Mouse (Mus musculus) stomach, postnatal 0 days (tissue): ENCODE measurements at regions not wholly inside any gene's neighbourhood (a gene's known extent, or its start where the extent isn't known, plus 50 kb on each side); places are given as distances from the start of the nearest gene placed in this dataset.

Experiments
- ATAC-seq: fragments of 200-750 bp; cut with Nextera tagmentation; 2 replicates; pipeline ENCODE4 v1.8.0; 2017; ENCODE audit not compliant: low FRiP score, low TSS enrichment
- DNase-seq: peaks from one replicate; pipeline ENCODE4 v3.0.0-alpha.2; 2016; ENCODE audit warnings: low spot score
- H3K27ac ChIP-seq: fragments of 300-500 bp; sonication (generic); replicated peaks from 2 replicates; pipeline ENCODE4 v1.5.1; 2014; ENCODE audit warnings: mild to moderate bottlenecking, control low read depth
- H3K27me3 ChIP-seq: fragments of 300-500 bp; sonication (generic); 2 replicates; pipeline ENCODE4 v1.6.1; 2014; ENCODE audit warnings: low read length; ENCODE audit not compliant: control insufficient read depth, insufficient read depth
- H3K36me3 ChIP-seq: fragments of 300-500 bp; sonication (generic); 2 replicates; pipeline ENCODE4 v1.6.1; 2014; ENCODE audit warnings: low read length, mixed read lengths; ENCODE audit not compliant: control insufficient read depth, insufficient read depth
- H3K4me1 ChIP-seq: fragments of 300-500 bp; sonication (generic); replicated peaks from 2 replicates; pipeline ENCODE4 v1.6.1; 2014; ENCODE audit warnings: antibody characterized with exemption; ENCODE audit not compliant: control insufficient read depth, insufficient read depth
- H3K4me2 ChIP-seq: fragments of 300-500 bp; sonication (generic); replicated peaks from 2 replicates; pipeline ENCODE4 v1.6.1; 2014; ENCODE audit warnings: low read depth, mild to moderate bottlenecking, control low read depth, moderate library complexity
- H3K4me3 ChIP-seq: fragments of 300-500 bp; sonication (generic); 2 replicates; pipeline ENCODE4 v1.5.1; 2014; ENCODE audit warnings: low read depth, low read length, control low read depth
- H3K9ac ChIP-seq: fragments of 300-500 bp; sonication (generic); 2 replicates; pipeline ENCODE4 v1.6.1; 2014; ENCODE audit warnings: mild to moderate bottlenecking, low read length, control low read depth, mixed read lengths
- H3K9me3 ChIP-seq: fragments of 300-500 bp; sonication (generic); 2 replicates; pipeline ENCODE4 v1.6.1; 2016; ENCODE audit warnings: low read length; ENCODE audit not compliant: control insufficient read depth
- CTCF ChIP-seq: IDR thresholded peaks from 2 replicates; pipeline ENCODE4 v1.5.1; 2016; ENCODE audit warnings: antibody characterized with exemption, low read depth, mild to moderate bottlenecking, moderate library complexity
- EP300 ChIP-seq: optimal IDR thresholded peaks from 2 replicates; pipeline ENCODE3; 2016; ENCODE audit warnings: antibody characterized with exemption
- WGBS: fragments of 180-500 bp; shearing (Covaris S2); extraction: QIAGEN DNeasy Blood & Tissue Kit; methylation state at CpG from one replicate; pipeline ENCODE4 v1.1.7; 2014; 5-methylcytosine and 5-hydroxymethylcytosine counted together

GRCm38 (mm10) chr5:119273203-119273602, 397.3 kb upstream of the Tbx3 start:
- ATAC-seq (no peak), DNase-seq (no peak)
- Histone ChIP-seq H3K4me3 (no peak overlapping the region), H3K27ac (no peak overlapping the region), H3K27me3 (no peaks in the 10 kb centered on the region), H3K36me3 (no peaks in the 10 kb centered on the region), H3K4me1 (no peaks in the 10 kb centered on the region), H3K9me3 (no peaks in the 10 kb centered on the region), H3K9ac (no peak overlapping the region), H3K4me2 (no peak overlapping the region)
- no peak for TF ChIP-seq CTCF
- no peak for TF ChIP-seq EP300
- WGBS: 61% methylated on average over 7 of the region's 7 CpGs

- no peak overlapping the region for H3K4me2 ChIP-seq
- H3K4me3 ChIP-seq: no peak overlapping the region
- H3K9ac ChIP-seq: no peak overlapping the region
- ATAC-seq: no peak
- no peaks in the 10 kb centered on the region for H3K9me3 ChIP-seq
- no peaks in the 10 kb centered on the region for H3K36me3 ChIP-seq
- H3K4me1 ChIP-seq: no peaks in the 10 kb centered on the region
- no peak for TF ChIP-seq CTCF
- no peak for TF ChIP-seq EP300
- DNase-seq: no peak
- H3K27ac ChIP-seq: no peak overlapping the region
- no peaks in the 10 kb centered on the region for H3K27me3 ChIP-seq
- WGBS: 82% methylated on average over 3 of the region's 3 CpGs
Measured at GRCm38 (mm10) chr5:119273615-119274014, 396.9 kb upstream of the Tbx3 start.

- Histone ChIP-seq H3K36me3 (no peaks in the 10 kb centered on the region), H3K4me1 (no peaks in the 10 kb centered on the region), H3K4me2 (no peak overlapping the region), H3K9ac (no peak overlapping the region), H3K27ac (no peak overlapping the region), H3K4me3 (no peak overlapping the region), H3K9me3 (no peaks in the 10 kb centered on the region), H3K27me3 (no peaks in the 10 kb centered on the region)
- TF ChIP-seq EP300 (no peak), CTCF (no peak)
- ATAC-seq (no peak), DNase-seq (no peak)
- 76% methylated on average over 7 of the region's 7 CpGs for WGBS
Measured at GRCm38 (mm10) chr5:119274817-119275494, 395.5 kb upstream of the Tbx3 start.

- Histone ChIP-seq H3K27ac (no peak overlapping the region), H3K9me3 (no peaks in the 10 kb centered on the region), H3K4me3 (no peak overlapping the region), H3K9ac (no peak overlapping the region), H3K4me2 (no peak overlapping the region), H3K27me3 (no peaks in the 10 kb centered on the region), H3K36me3 (no peaks in the 10 kb centered on the region), H3K4me1 (no peaks in the 10 kb centered on the region)
- ATAC-seq (no peak), DNase-seq (no peak)
- no peak for TF ChIP-seq EP300
- TF ChIP-seq CTCF: no peak
- WGBS: 81% methylated on average over 6 of the region's 6 CpGs
Measured at GRCm38 (mm10) chr5:119280146-119280545, 390.3 kb upstream of the Tbx3 start.

- TF ChIP-seq CTCF: no peak
- no peak for TF ChIP-seq EP300
- 32% methylated on average over 5 of the region's 5 CpGs for WGBS
- no peak for ATAC-seq
- Histone ChIP-seq H3K4me1 (no peaks in the 10 kb centered on the region), H3K9me3 (no peaks in the 10 kb centered on the region), H3K27me3 (no peaks in the 10 kb centered on the region), H3K4me2 (no peak overlapping the region), H3K9ac (no peak overlapping the region), H3K27ac (no peak overlapping the region), H3K36me3 (no peaks in the 10 kb centered on the region), H3K4me3 (no peak overlapping the region)
- DNase-seq: no peak
Measured at GRCm38 (mm10) chr5:119289808-119290207, 380.7 kb upstream of the Tbx3 start.

GRCm38 (mm10) chr5:119292323-119292722, 378.1 kb upstream of the Tbx3 start:
- H3K4me1 ChIP-seq: no peaks in the 10 kb centered on the region
- ATAC-seq: no peak
- DNase-seq: no peak
- H3K36me3 ChIP-seq: no peaks in the 10 kb centered on the region
- no peak overlapping the region for H3K4me2 ChIP-seq
- H3K27me3 ChIP-seq: no peaks in the 10 kb centered on the region
- H3K9me3 ChIP-seq: no peaks in the 10 kb centered on the region
- no peak overlapping the region for H3K27ac ChIP-seq
- TF ChIP-seq EP300 (no peak), CTCF (0 out of 2 replicates have a peak, but pooled peaks have one; percentile 6)
- no peak overlapping the region for H3K4me3 ChIP-seq
- 61% methylated on average over 9 of the region's 9 CpGs for WGBS
- no peak overlapping the region for H3K9ac ChIP-seq
